Comparison of ENCODE assay signal across 1 mouse cellular context in the genomic region with DNA sequence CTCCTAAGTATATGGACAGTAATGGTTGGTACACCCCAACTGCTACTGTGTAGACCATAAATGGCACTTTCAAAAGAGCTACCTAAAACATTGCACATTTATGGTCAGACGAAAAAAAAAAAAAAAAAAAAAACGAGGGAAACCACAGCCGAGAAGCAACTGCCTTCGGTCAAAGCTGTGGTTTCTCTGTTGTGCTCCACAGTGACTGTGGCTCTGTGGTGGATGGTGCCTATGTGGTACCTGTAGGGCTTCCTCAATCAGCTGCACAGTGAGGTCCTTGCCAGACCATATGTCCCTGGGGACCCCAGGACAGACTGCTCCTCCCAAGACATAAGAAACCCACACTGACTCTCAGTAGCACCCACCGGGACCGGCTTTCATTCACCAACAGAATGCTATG.
TF ChIP-seq lines count a peak whose summit lies in the region.

No protein-coding gene starts in this region.

TF ChIP-seq in CH12.LX, 34 proteins besides CTCF, POLR2A, EP300 and RAD21 (continued from another document):
- TF ChIP-seq USF2 (conservative IDR thresholded peaks at IDR 0.05; ENCODE audit: low read depth, low read length) (no peak), SMC3 (IDR thresholded peaks at IDR 0.05; ENCODE audit: low read depth, low read length) (no peak), NRF1 (IDR thresholded peaks at IDR 0.05; ENCODE audit: low read depth, low read length) (no peak), UBTF (IDR thresholded peaks at IDR 0.05; ENCODE audit: low read depth, low read length) (no peak), SIN3A (IDR thresholded peaks at IDR 0.05; ENCODE audit: low read length) (no peak), ZC3H11A (IDR thresholded peaks at IDR 0.05; ENCODE audit: low read depth, low read length) (no peak), GABPA (IDR thresholded peaks at IDR 0.05; ENCODE audit: insufficient replicate concordance, low read depth, low read length) (no peak), BHLHE40 (IDR thresholded peaks at IDR 0.05; ENCODE audit: low read depth, low read length) (peak; percentile 71), KAT2A (IDR thresholded peaks at IDR 0.05; ENCODE audit: insufficient replicate concordance, low read length) (no peak), TBP (conservative IDR thresholded peaks at IDR 0.05; ENCODE audit: low read depth, low read length) (no peak), ETS1 (conservative IDR thresholded peaks at IDR 0.05; ENCODE audit: low read depth, low read length) (peak; percentile 52), ZNF384 (IDR thresholded peaks at IDR 0.05; ENCODE audit: low read depth, low read length) (peak; percentile 92), MAX (IDR thresholded peaks at IDR 0.05; ENCODE audit: low read length) (0 out of 2 replicates have a peak, but pooled peaks have one; percentile 16), MAZ (IDR thresholded peaks at IDR 0.05; ENCODE audit: low read depth, low read length) (no peak), ZKSCAN1 (IDR thresholded peaks at IDR 0.05; ENCODE audit: borderline replicate concordance, low read depth, low read length) (no peak), ELF1 (IDR thresholded peaks at IDR 0.05; ENCODE audit: low read depth, low read length) (no peak), JUND (conservative IDR thresholded peaks at IDR 0.05; ENCODE audit: low read depth, low read length) (no peak), IRF4 (IDR thresholded peaks at IDR 0.05; ENCODE audit: low read depth, low read length) (no peak), CHD1 (IDR thresholded peaks at IDR 0.05; ENCODE audit: low read depth, low read length) (no peak), ZMIZ1 (IDR thresholded peaks at IDR 0.05; ENCODE audit: low read depth, low read length) (no peak), NELFE (IDR thresholded peaks at IDR 0.05; ENCODE audit: low read depth, low read length) (no peak), POLR2AphosphoS2 (IDR thresholded peaks at IDR 0.05; ENCODE audit: low read depth, low read length) (no peak)
